Comparison of ENCODE assay signal across 22 mouse cellular contexts in the genomic region with DNA sequence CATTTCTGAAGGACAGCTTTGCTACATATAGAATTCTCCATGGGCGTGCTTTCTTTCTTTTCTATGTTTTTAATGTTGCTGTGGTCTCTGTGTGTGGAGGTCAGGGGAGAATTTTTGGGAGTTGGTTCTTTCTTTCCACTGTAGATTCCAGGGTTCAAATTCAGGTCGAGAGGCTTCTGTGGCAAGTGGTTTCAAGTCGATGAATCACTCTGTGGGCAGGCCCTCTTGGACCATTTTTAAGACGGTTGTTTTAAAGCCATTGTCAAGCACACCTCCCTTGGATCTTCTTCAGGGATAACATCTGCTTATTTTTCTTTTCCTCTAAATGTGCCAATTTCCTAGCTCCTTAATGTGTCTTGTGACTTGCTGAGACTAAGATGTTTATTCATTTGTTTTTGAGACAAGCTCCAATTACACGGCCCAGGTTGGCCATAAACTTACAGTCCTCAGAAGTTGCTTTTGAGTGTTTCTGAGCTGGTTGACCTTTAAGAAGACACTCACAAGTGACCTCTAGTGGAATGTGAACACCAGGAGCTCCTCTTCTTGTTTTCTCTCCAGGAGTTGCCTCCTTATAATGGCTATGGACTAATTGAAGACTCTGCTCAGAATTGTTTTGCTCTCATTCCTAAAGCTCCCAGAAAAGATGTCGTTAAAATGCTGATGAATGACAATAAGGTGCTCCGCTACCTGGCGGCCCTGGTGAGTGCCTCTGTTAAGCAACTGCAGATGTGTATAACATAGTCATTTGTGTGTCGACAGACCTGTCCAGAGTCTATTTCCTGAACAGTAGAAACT. TPM values are rescaled to one million over a fixed set of nuclear protein-coding genes. Genes with fewer than 3 reads are reported as not detected.
DNase-seq lines count a peak whose midpoint lies in the region; ATAC-seq and TF ChIP-seq lines count a peak whose summit lies in the region.
"Had no signal": no experiment of that assay in that cellular context is flagged by ENCODE, and none has a peak within 500 bp of the region (broad histone marks: within the 10 kb centered on the region; RNA-seq: fewer than 3 reads in every experiment).

No protein-coding gene starts in this region.

- DNase-seq in kidney, postnatal 0 days (ENCODE audit: low spot score): peak; percentile 31
- DNase-seq in kidney, adult 8-10 months: no peak
- no peak for DNase-seq in CH12.LX (ENCODE audit: extremely low read depth)
- peak; percentile 62 for DNase-seq in ES-E14 (ENCODE audit: low read depth, low spot score)
- DNase-seq in urinary bladder, postnatal 10 days (ENCODE audit: low spot score): no peak
- no peak for DNase-seq in retina, postnatal 1 day
- DNase-seq: adrenal gland, postnatal 36 days; cerebellum, adult 11-12 months; cerebellum, postnatal 14 days; heart, postnatal 4 days; kidney, postnatal 36 days; midbrain, embryonic 14.5 days; right cerebral cortex, postnatal 14 days had no signal

- ATAC-seq in kidney, postnatal 0 days (replicated peaks; ENCODE audit: low FRiP score, low read depth): no peak
- ATAC-seq: forebrain, embryonic 14.5 days; hindbrain, postnatal 0 days; intestine, postnatal 0 days; lung, postnatal 0 days had no signal

- no peak overlapping the region for H3K9ac ChIP-seq in kidney, postnatal 0 days (ENCODE audit: low read depth, low read length)
- H3K9ac ChIP-seq in CH12.LX (ENCODE audit: insufficient read depth, low read depth): no peak overlapping the region
- H3K9ac ChIP-seq in ES-E14 (ENCODE audit: insufficient read depth, low read depth, low read length, poor library complexity, severe bottlenecking): no peak overlapping the region
- H3K9ac ChIP-seq: embryonic facial prominence, embryonic 13.5 days; limb, embryonic 13.5 days; liver, embryonic 15.5 days had no signal

- no peak for TF ChIP-seq CTCF in kidney, postnatal 0 days (IDR thresholded peaks at IDR 0.05; ENCODE audit: low read depth)
- peak in 1 of 2 experiments; percentile 50; a peak in 2 of 4 replicates for TF ChIP-seq CTCF in CH12.LX (conservative IDR thresholded peaks at IDR 0.05 in 1 of 2, IDR thresholded peaks at IDR 0.05 in 1 of 2; ENCODE audit: low read depth in 2 of 2, low read length in 2 of 2)

- H3K36me3 ChIP-seq in kidney, postnatal 0 days (ENCODE audit: insufficient read depth, low read length): no peaks in the 10 kb centered on the region
- H3K36me3 ChIP-seq in CH12.LX (replicated peaks in 1 of 2; ENCODE audit: control insufficient read depth in 1 of 2, insufficient read depth in 1 of 2, low read length in 1 of 2) (no peaks in the 10 kb centered on the region), ES-E14 (ENCODE audit: control insufficient read depth, insufficient read depth, low read length, poor library complexity, severe bottlenecking) (no peaks in the 10 kb centered on the region), myocyte (ENCODE audit: control insufficient read depth, insufficient read depth) (no peaks in the 10 kb centered on the region)
- H3K36me3 ChIP-seq: embryonic facial prominence, embryonic 13.5 days; limb, embryonic 13.5 days; liver, embryonic 15.5 days had no signal

- 48% methylated on average over 9 of the region's 9 CpGs for WGBS in kidney, postnatal 0 days

- in situ Hi-C loops in CH12.LX (cut with MboI; ENCODE audit: low pct_ligation_motif_present, low pct_unique_long_range_greater_than_20kb, low sequenced_read_pairs) (no loop called here), ES-E14 (cut with MboI; ENCODE audit: low sequenced_read_pairs in 2 of 2, unreplicated experiment in 2 of 2) (no loop called here)

- TF ChIP-seq POLR2A in CH12.LX (IDR thresholded peaks at IDR 0.05; ENCODE audit: low read depth, low read length): no peak
- TF ChIP-seq POLR2A in myocyte (IDR thresholded peaks at IDR 0.05; ENCODE audit: insufficient read length, low read depth): no peak

- dilution Hi-C loops in CH12.LX (cut with MboI; ENCODE audit: extremely low pct_ligation_motif_present, extremely low pct_unique_long_range_greater_than_20kb, low sequenced_read_pairs): no loop called here

- H3K9me3 ChIP-seq in kidney, postnatal 0 days (replicated peaks; ENCODE audit: low read length): no peaks in the 10 kb centered on the region
- H3K9me3 ChIP-seq in CH12.LX (replicated peaks; ENCODE audit: low read length): no peaks in the 10 kb centered on the region
- H3K9me3 ChIP-seq in ES-E14 (ENCODE audit: control insufficient read depth, insufficient read depth, low read depth, low read length): no peaks in the 10 kb centered on the region
- H3K9me3 ChIP-seq: embryonic facial prominence, embryonic 13.5 days; limb, embryonic 13.5 days; liver, embryonic 15.5 days had no signal

- no peak overlapping the region for H3K4me2 ChIP-seq in kidney, postnatal 0 days (ENCODE audit: low read length)
- H3K4me2 ChIP-seq in CH12.LX (ENCODE audit: insufficient read depth, low read depth, poor library complexity, severe bottlenecking) (peak overlapping the region; percentile 24; the same call in 1 of the 2 replicates), myocyte (ENCODE audit: low read depth) (peak overlapping the region; percentile 24)
- H3K4me2 ChIP-seq: embryonic facial prominence, embryonic 13.5 days; limb, embryonic 13.5 days; liver, embryonic 15.5 days had no signal

- H3K27ac ChIP-seq in kidney, postnatal 0 days: no peak overlapping the region
- H3K27ac ChIP-seq in CH12.LX (ENCODE audit: insufficient read depth, low read depth) (no peak overlapping the region), ES-E14 (ENCODE audit: insufficient read depth, low read depth, low read length, poor library complexity, severe bottlenecking) (no peak overlapping the region)
- H3K27ac ChIP-seq: embryonic facial prominence, embryonic 13.5 days; hindbrain, postnatal 0 days; limb, embryonic 13.5 days; liver, embryonic 15.5 days had no signal

- H3K79me2 ChIP-seq in CH12.LX (replicated peaks; ENCODE audit: control insufficient read depth, extremely low read depth, insufficient read depth, poor library complexity, severe bottlenecking) (no peaks in the 10 kb centered on the region), myocyte (ENCODE audit: control insufficient read depth, insufficient read depth) (no peaks in the 10 kb centered on the region)

- TF ChIP-seq RAD21 in CH12.LX (IDR thresholded peaks at IDR 0.05; ENCODE audit: low read depth, low read length): peak; percentile 22

- TF ChIP-seq EP300 in CH12.LX (IDR thresholded peaks at IDR 0.05; ENCODE audit: low read length): no peak

- no peaks in the 10 kb centered on the region for H3K27me3 ChIP-seq in kidney, postnatal 0 days (ENCODE audit: insufficient read depth, low read length)
- H3K27me3 ChIP-seq in CH12.LX (replicated peaks) (no peaks in the 10 kb centered on the region), myocyte (ENCODE audit: control insufficient read depth, insufficient read depth, insufficient read length) (no peaks in the 10 kb centered on the region)
- H3K27me3 ChIP-seq: embryonic facial prominence, embryonic 13.5 days; limb, embryonic 13.5 days; liver, embryonic 15.5 days; megakaryocyte, embryonic 14.5 days had no signal

- H3ac ChIP-seq in myocyte (ENCODE audit: control insufficient read depth, insufficient read length): no peak overlapping the region

- H3K4me1 ChIP-seq in kidney, postnatal 0 days (replicated peaks; ENCODE audit: insufficient read depth, low read length): no peaks in the 10 kb centered on the region
- H3K4me1 ChIP-seq in CH12.LX (ENCODE audit: control insufficient read depth in 1 of 2, insufficient read depth in 2 of 2) (no peaks in the 10 kb centered on the region), ES-E14 (ENCODE audit: control insufficient read depth in 2 of 2, insufficient read depth in 2 of 2, low read length in 2 of 2, poor library complexity in 1 of 2) (peaks cover 0 to 5% of the 10 kb centered on the region in 2 experiments; a peak in 1 of 4 replicates)
- H3K4me1 ChIP-seq: embryonic facial prominence, embryonic 13.5 days; limb, embryonic 13.5 days; liver, embryonic 15.5 days had no signal

- no peak overlapping the region for H3K4me3 ChIP-seq in kidney, postnatal 0 days (replicated peaks; ENCODE audit: low read depth, low read length)
- H3K4me3 ChIP-seq in CH12.LX (replicated peaks in 1 of 3; ENCODE audit: low read depth in 2 of 3, low read length in 2 of 3, poor library complexity in 1 of 3) (no peak overlapping the region), ES-E14 (ENCODE audit: insufficient read depth in 1 of 2, low read depth in 1 of 2, low read length in 2 of 2, poor library complexity in 1 of 2, severe bottlenecking in 1 of 2) (no peak overlapping the region), myocyte (no peak overlapping the region)
- H3K4me3 ChIP-seq: embryonic facial prominence, embryonic 13.5 days; limb, embryonic 13.5 days; liver, embryonic 15.5 days; megakaryocyte, embryonic 14.5 days had no signal

TF ChIP-seq in CH12.LX, 34 proteins besides CTCF, POLR2A, EP300 and RAD21:
- TF ChIP-seq ZNF384 (IDR thresholded peaks at IDR 0.05; ENCODE audit: low read depth, low read length) (no peak), SMC3 (IDR thresholded peaks at IDR 0.05; ENCODE audit: low read depth, low read length) (peak; percentile 44), SIN3A (IDR thresholded peaks at IDR 0.05; ENCODE audit: low read length) (no peak)

TF ChIP-seq in ES-E14, 5 proteins besides CTCF, POLR2A, EP300 and RAD21:
- TF ChIP-seq MAFK (IDR thresholded peaks at IDR 0.05; ENCODE audit: insufficient read depth, low read depth, low read length) (peak; percentile 63; the same call in 1 of the 2 replicates), ZC3H11A (IDR thresholded peaks at IDR 0.05; ENCODE audit: borderline replicate concordance, low read depth, low read length) (no peak)

TF ChIP-seq in myocyte, 11 proteins besides CTCF, POLR2A, EP300 and RAD21 (continues in another document):
- TF ChIP-seq MAX (IDR thresholded peaks at IDR 0.05; ENCODE audit: low read depth): no peak
- no peak for TF ChIP-seq TCF12 (IDR thresholded peaks at IDR 0.05; ENCODE audit: insufficient read depth, poor library complexity, severe bottlenecking)
- TF ChIP-seq TCF3 (IDR thresholded peaks at IDR 0.05; ENCODE audit: insufficient read length, low read depth): no peak
- TF ChIP-seq MYOD1 (IDR thresholded peaks at IDR 0.05; ENCODE audit: control insufficient read depth in 1 of 3, insufficient read length in 2 of 3, low read depth in 2 of 3): no peak
- TF ChIP-seq USF1 (IDR thresholded peaks at IDR 0.05; ENCODE audit: low read depth): no peak
- no peak for TF ChIP-seq MYOG (IDR thresholded peaks at IDR 0.05; ENCODE audit: control insufficient read depth in 1 of 3, insufficient read depth in 1 of 3, insufficient read length in 2 of 3, low read depth in 2 of 3)
- no peak for TF ChIP-seq POLR2AphosphoS2 (IDR thresholded peaks at IDR 0.05; ENCODE audit: insufficient read length, low read depth)
- no peak for TF ChIP-seq E2F4 (IDR thresholded peaks at IDR 0.05; ENCODE audit: insufficient read depth)
- TF ChIP-seq CEBPB (IDR thresholded peaks at IDR 0.05; ENCODE audit: insufficient read depth, poor library complexity, severe bottlenecking): no peak

RNA-seq across cellular contexts. Expression of gene Efhc1, which starts 23.1 kb away (rescaled TPM):
- polyA plus RNA-seq in kidney, postnatal 0 days (2015; fragmentation: Nextera tagmentation; extraction: Ambion mirVana): 2.0 and 2.7 TPM in 2 replicates
- total RNA-seq in CH12.LX (2012; rRNA removed) (not detected in 2 replicates), CH12.LX (2014; rRNA removed) (not detected in 2 replicates), ES-E14 (2012; rRNA removed) (1.7 and 1.8 TPM in 2 replicates)
- polyA plus RNA-seq in CH12.LX (2012; ENCODE audit: insufficient read length, low read depth) (not detected in 2 replicates), myocyte (2012; fragmentation: generic; extraction: Trizol) (0.13 TPM)

Comparison
In these comparisons a context has a peak if more than half of its experiments do, and no peak if none do; other contexts are left out.
1. DNase-seq: peak in kidney, postnatal 0 days (single experiment) and ES-E14 (single experiment); none in kidney, adult 8-10 months (0 of 2), CH12.LX (single experiment), urinary bladder, postnatal 10 days (single experiment) and retina, postnatal 1 day (single experiment).